Mouse (Mus musculus) heart, postnatal 0 days (tissue): ENCODE data around the gene Olfr267. TPM values are rescaled to one million over a fixed set of nuclear protein-coding genes. Genes with fewer than 3 reads are reported as not detected.

ENCODE experiments used
- ATAC-seq: fragments of 200-750 bp; cut with Nextera tagmentation; 2 replicates; pipeline ENCODE4 v1.8.0; 2017; ENCODE audit warnings: low read depth, moderate number of reproducible peaks, moderate library complexity; ENCODE audit not compliant: insufficient read depth
- DNase-seq: peaks from one replicate; pipeline ENCODE4 v3.0.0-alpha.2; 2016; ENCODE audit warnings: low spot score
- H3K27ac ChIP-seq: fragments of 300-500 bp; sonication (generic); 2 replicates; pipeline ENCODE4 v1.5.1; 2014; ENCODE audit warnings: low read depth, mild to moderate bottlenecking
- H3K27me3 ChIP-seq: fragments of 300-500 bp; sonication (generic); 2 replicates; pipeline ENCODE4 v1.6.1; 2014; ENCODE audit warnings: low read length, mixed read lengths; ENCODE audit not compliant: control insufficient read depth, insufficient read depth
- H3K36me3 ChIP-seq: fragments of 300-500 bp; sonication (generic); replicated peaks from 2 replicates; pipeline ENCODE4 v1.6.1; 2014; ENCODE audit warnings: low read length, mixed read lengths; ENCODE audit not compliant: control insufficient read depth, insufficient read depth
- H3K4me1 ChIP-seq: fragments of 300-500 bp; sonication (generic); 2 replicates; pipeline ENCODE4 v1.6.1; 2014; ENCODE audit warnings: antibody characterized with exemption; ENCODE audit not compliant: control insufficient read depth, insufficient read depth
- H3K4me2 ChIP-seq: fragments of 300-500 bp; sonication (generic); 2 replicates; pipeline ENCODE4 v1.6.1; 2014; ENCODE audit warnings: low read depth, mild to moderate bottlenecking, low read length, moderate library complexity
- H3K4me3 ChIP-seq: fragments of 300-500 bp; sonication (generic); 2 replicates; pipeline ENCODE4 v1.5.1; 2014; ENCODE audit warnings: low read depth, low read length
- H3K9ac ChIP-seq: fragments of 300-500 bp; sonication (generic); replicated peaks from 2 replicates; pipeline ENCODE4 v1.6.1; 2014; ENCODE audit warnings: low read depth, low read length, mixed read lengths
- H3K9me3 ChIP-seq: fragments of 300-500 bp; sonication (generic); replicated peaks from 2 replicates; pipeline ENCODE4 v1.6.1; 2016; ENCODE audit warnings: low read length; ENCODE audit not compliant: control insufficient read depth
- CTCF ChIP-seq: IDR thresholded peaks from 2 replicates; pipeline ENCODE4 v1.5.1; 2016; ENCODE audit warnings: antibody characterized with exemption, control low read depth, low read depth
- EP300 ChIP-seq: IDR thresholded peaks from 2 replicates; pipeline ENCODE4 v1.6.1; 2016; ENCODE audit warnings: antibody characterized with exemption, low read depth
- WGBS: fragments of 180-500 bp; shearing (Covaris S2); extraction: QIAGEN DNeasy Blood & Tissue Kit; methylation state at CpG from one replicate; pipeline ENCODE4 v1.1.7; 2014; 5-methylcytosine and 5-hydroxymethylcytosine counted together
- polyA plus RNA-seq: library from polyadenylated mRNA; unstranded; fragments of >200 nt; fragmentation: Nextera tagmentation; extraction: Ambion mirVana; gene quantifications from 2 replicates; pipeline ENCODE4 v1.2.1, GENCODE M21; 2015
- total RNA-seq: library from RNA; depleted of rRNA; stranded (reverse); fragments of >200 nt; gene quantifications from 2 replicates; pipeline ENCODE4 v1.2.3, GENCODE M21; 2014; ENCODE audit warnings: low replicate concordance; rRNA removed

Olfr267 gene
- total and polyA plus RNA-seq, 2 experiments from 2014 or later: 0.04 TPM; not detected in 1

GRCm38 (mm10) chr4:58749101-58749500 is 38.4 kb downstream of the Olfr267 start:
- whole genome bisulfite sequencing: 52% methylated on average over 10 of the region's 10 CpGs
- no peaks in the 10 kb centered on the region for H3K9me3 ChIP-seq
- H3K4me1 ChIP-seq: no peaks in the 10 kb centered on the region
- no peaks in the 10 kb centered on the region for H3K36me3 ChIP-seq
- peak; percentile 24; the same call in 1 of the 2 replicates for ATAC-seq
- no peak overlapping the region for H3K4me2 ChIP-seq
- H3K27me3 ChIP-seq: no peaks in the 10 kb centered on the region
- no peak overlapping the region for H3K4me3 ChIP-seq
- no peak overlapping the region for H3K27ac ChIP-seq
- TF ChIP-seq EP300: no peak
- TF ChIP-seq CTCF: no peak
- DNase-seq: peak; percentile 16
- H3K9ac ChIP-seq: no peak overlapping the region

- Histone ChIP-seq H3K4me3 (no peak overlapping the region), H3K27ac (no peak overlapping the region), H3K9me3 (no peaks in the 10 kb centered on the region), H3K4me2 (no peak overlapping the region), H3K36me3 (no peaks in the 10 kb centered on the region), H3K9ac (no peak overlapping the region), H3K27me3 (no peaks in the 10 kb centered on the region), H3K4me1 (no peaks in the 10 kb centered on the region)
- WGBS: 77% methylated on average over 7 of the region's 7 CpGs
- DNase-seq (no peak), ATAC-seq (no peak)
- no peak for TF ChIP-seq CTCF
- no peak for TF ChIP-seq EP300
Measured at GRCm38 (mm10) chr4:58745583-58746222, 41.8 kb downstream of the Olfr267 start.

DNA sequence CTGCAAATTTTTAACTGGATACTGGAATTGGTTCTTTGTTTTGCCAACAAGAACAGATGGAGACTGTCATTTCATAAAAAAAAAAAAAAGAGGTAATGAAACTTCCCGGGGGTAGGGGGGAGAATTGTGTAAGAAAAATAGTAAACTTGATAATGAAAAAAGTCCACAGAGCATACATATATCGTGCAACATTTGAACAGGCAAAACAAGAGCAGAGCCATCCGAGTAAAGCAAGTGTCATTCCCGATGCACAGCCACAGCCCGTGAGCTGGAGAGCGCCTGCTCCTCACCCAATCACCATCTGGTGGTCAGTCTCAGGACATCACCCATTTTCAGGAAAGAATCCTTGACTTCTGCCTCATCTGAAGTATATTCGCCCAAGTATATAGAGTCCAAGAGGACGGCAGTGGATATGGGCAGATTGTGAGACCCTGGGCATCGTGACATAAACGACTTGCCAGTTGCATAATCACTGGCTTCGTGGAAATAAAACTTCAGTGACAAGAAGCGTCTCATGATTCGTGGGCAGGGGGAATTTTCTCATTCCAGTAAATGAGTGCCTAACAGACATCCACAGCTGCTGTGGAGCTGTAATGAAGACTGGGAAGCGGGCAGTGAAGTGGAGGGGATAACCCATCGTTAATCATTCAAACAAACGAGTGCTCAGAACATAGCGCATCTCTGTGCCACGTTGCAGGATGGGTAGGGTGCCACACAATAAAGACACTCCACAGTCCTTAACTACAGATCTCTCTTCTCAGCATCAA is 50.5 kb downstream of the Olfr267 start:
- WGBS: 77% methylated on average over 18 of the region's 18 CpGs
- ATAC-seq: no peak
- Histone ChIP-seq H3K9ac (no peak overlapping the region), H3K27ac (no peak overlapping the region), H3K4me1 (no peaks in the 10 kb centered on the region), H3K4me2 (no peak overlapping the region), H3K4me3 (no peak overlapping the region), H3K9me3 (no peaks in the 10 kb centered on the region), H3K36me3 (no peaks in the 10 kb centered on the region), H3K27me3 (no peaks in the 10 kb centered on the region)
- TF ChIP-seq EP300 (no peak), CTCF (peak; percentile 6; the same call in 1 of the 2 replicates)
- DNase-seq: peak; percentile 12

Other genes with a start within 250 kb of the Olfr267 start
- gene Lpar1, start 233.8 kb downstream of the Olfr267 start, total RNA-seq: 13.3 and 16.5 TPM in 2 replicates
- gene Lpar1, start 233.8 kb downstream of the Olfr267 start, polyA plus RNA-seq: 11.6 TPM in 2 replicates
- 38.0 and 62.9 TPM in 2 replicates for gene Ecpas, start 125.0 kb upstream of the Olfr267 start, total RNA-seq
- gene Ecpas, start 125.0 kb upstream of the Olfr267 start, polyA plus RNA-seq: 21.5 and 26.7 TPM in 2 replicates
- gene Zkscan16, start 155.9 kb upstream of the Olfr267 start, total RNA-seq: not detected in 2 replicates
- gene Zkscan16, start 155.9 kb upstream of the Olfr267 start, polyA plus RNA-seq: 0.05 TPM in 1 of 2 replicates, not detected in the other
- 6.5 and 8.6 TPM in 2 replicates for gene Ptgr1, start 199.4 kb upstream of the Olfr267 start, total RNA-seq
- gene Ptgr1, start 199.4 kb upstream of the Olfr267 start, polyA plus RNA-seq: 6.9 and 8.1 TPM in 2 replicates
- 5.1 and 5.3 TPM in 2 replicates for gene Dnajc25, start 207.3 kb upstream of the Olfr267 start, total RNA-seq
- gene Dnajc25, start 207.3 kb upstream of the Olfr267 start, polyA plus RNA-seq: 12.4 and 14.4 TPM in 2 replicates
- gene Gm20503, start 215.5 kb upstream of the Olfr267 start, total RNA-seq: not detected in 2 replicates
- 19.8 TPM in 2 replicates for gene Gm20503, start 215.5 kb upstream of the Olfr267 start, polyA plus RNA-seq
- gene Gng10, start 247.4 kb upstream of the Olfr267 start, total RNA-seq: 16.7 and 34.2 TPM in 2 replicates
- gene Gng10, start 247.4 kb upstream of the Olfr267 start, polyA plus RNA-seq: 38.4 and 41.3 TPM in 2 replicates